In genomic region chrX:160390464-160390956, GRCm38 (mm10) we compare ENCODE assay signal across 8 mouse cellular contexts. TPM values are rescaled to one million over a fixed set of nuclear protein-coding genes. Genes with fewer than 3 reads are reported as not detected.
A peak's percentile ranks its signal among the peaks of the same experiment; 100 is the strongest.
DNase-seq lines count a peak whose midpoint lies in the region; ATAC-seq and TF ChIP-seq lines count a peak whose summit lies in the region.

TSS of gene Adgrg2 (plus strand) at chrX:160390690.

- no peaks in the 10 kb centered on the region for H3K36me3 ChIP-seq in heart, embryonic 13.5 days
- H3K36me3 ChIP-seq in midbrain, embryonic 10.5 days = no peaks in the 10 kb centered on the region
- no peaks in the 10 kb centered on the region for H3K36me3 ChIP-seq in testis, adult 2 months (ENCODE audit: control insufficient read depth, insufficient read depth, low read length)

- no peaks in the 10 kb centered on the region for H3K9me3 ChIP-seq in heart, embryonic 13.5 days
- no peaks in the 10 kb centered on the region for H3K9me3 ChIP-seq in midbrain, embryonic 10.5 days (replicated peaks)

- H3K4me2 ChIP-seq in heart, embryonic 13.5 days = peak within 1 kb of the TSS; percentile 75

- H3K4me3 ChIP-seq in heart, embryonic 13.5 days = peak within 1 kb of the TSS; percentile 55
- H3K4me3 ChIP-seq in midbrain, embryonic 10.5 days = peak within 1 kb of the TSS; percentile 61
- peak within 1 kb of the TSS; percentile 64 for H3K4me3 ChIP-seq in testis, adult 2 months (ENCODE audit: control insufficient read depth, low read depth, low read length)

- peak; percentile 3 to 27 for DNase-seq in lung, adult 18-20 months
- DNase-seq in lung, postnatal 25 days (ENCODE audit: low spot score) = no peak
- DNase-seq in embryo, embryonic 11 days = peak; percentile 37
- peak; percentile 1 to 52 for DNase-seq in kidney, postnatal 25 days
- peak; percentile 41 for DNase-seq in midbrain, embryonic 10.5 days (ENCODE audit: low spot score)
- no peak for DNase-seq in thymus, postnatal 0 days (ENCODE audit: low spot score)

- H3K9ac ChIP-seq in heart, embryonic 13.5 days = peak within 1 kb of the TSS; percentile 74

- no peak for ATAC-seq in heart, embryonic 13.5 days (ENCODE audit: extremely low read depth, insufficient number of reproducible peaks, low FRiP score, low TSS enrichment)

- TF ChIP-seq POLR2A in testis, adult 2 months (IDR thresholded peaks at IDR 0.05; ENCODE audit: control insufficient read depth, low read depth, low read length) = no peak

- no peak within 1 kb of the TSS for H3K27ac ChIP-seq in heart, embryonic 13.5 days (replicated peaks)
- peak within 1 kb of the TSS; percentile 69; the same call in 1 of the 2 replicates for H3K27ac ChIP-seq in midbrain, embryonic 10.5 days (replicated peaks)
- H3K27ac ChIP-seq in testis, adult 2 months (ENCODE audit: control insufficient read depth, insufficient read depth, low read depth, low read length) = no peak within 1 kb of the TSS

- 5% methylated on average over 40 of the region's 42 CpGs for WGBS in heart, embryonic 13.5 days
- WGBS in midbrain, embryonic 10.5 days = 17% methylated on average over 35 of the region's 42 CpGs

- TF ChIP-seq CTCF in testis, adult 2 months (IDR thresholded peaks at IDR 0.05; ENCODE audit: control insufficient read depth, insufficient read depth, insufficient replicate concordance, low read depth, low read length) = no peak

- H3K4me1 ChIP-seq in heart, embryonic 13.5 days = no peaks in the 10 kb centered on the region
- H3K4me1 ChIP-seq in midbrain, embryonic 10.5 days = no peaks in the 10 kb centered on the region; the same call in 1 of the 2 replicates
- H3K4me1 ChIP-seq in testis, adult 2 months (ENCODE audit: control insufficient read depth, insufficient read depth, low read length) = 0 out of 2 replicates have a peak, but pooled peaks cover 2% of the 10 kb centered on the region

- peaks cover 39% of the 10 kb centered on the region for H3K27me3 ChIP-seq in heart, embryonic 13.5 days (replicated peaks)
- H3K27me3 ChIP-seq in midbrain, embryonic 10.5 days (ENCODE audit: low read depth, poor library complexity, severe bottlenecking) = peaks cover 89% of the 10 kb centered on the region
- no peaks in the 10 kb centered on the region for H3K27me3 ChIP-seq in testis, adult 2 months (ENCODE audit: control insufficient read depth, insufficient read depth, low read length)

RNA-seq across cellular contexts. Expression of gene Adgrg2, which starts in this region (rescaled TPM):
- polyA plus RNA-seq in heart, embryonic 13.5 days (2015; fragmentation: Nextera tagmentation; extraction: Ambion mirVana) = 0.50 and 0.79 TPM in 2 replicates
- 0.32 and 0.75 TPM in 2 replicates for polyA plus RNA-seq in midbrain, embryonic 10.5 days (2016; fragmentation: Nextera tagmentation; extraction: Ambion mirVana)
- 0.54 and 0.80 TPM in 2 replicates for polyA plus RNA-seq in testis, adult 2 months (2012; rRNA removed)
- 4.6 and 5.8 TPM in 2 replicates for polyA plus RNA-seq in thymus, postnatal 0 days (2015; fragmentation: Nextera tagmentation; extraction: Ambion mirVana)

Comparison
In these comparisons a context has a peak if more than half of its experiments do, and no peak if none do; other contexts are left out.
1. DNase-seq: peak in lung, adult 18-20 months (2 of 2), embryo, embryonic 11 days (single experiment) and kidney, postnatal 25 days (2 of 2); none in lung, postnatal 25 days (single experiment) and thymus, postnatal 0 days (single experiment).
2. Peak in DNase-seq, H3K4me3 ChIP-seq and H3K27ac ChIP-seq in midbrain, embryonic 10.5 days; RNA of the gene not detected or under 1 TPM.
3. Peak in every context shown above with its lines, with median percentiles within 50 percentile points of each other: H3K4me3 ChIP-seq.